Mouse (Mus musculus): Measurements from ENCODE around the gene Eipr1. TPM values are rescaled to one million over a fixed set of nuclear protein-coding genes. Genes with fewer than 3 reads are reported as not detected.

Eipr1 gene
- polyA plus RNA-seq, 1 experiment, result 25.7 TPM

DNA sequence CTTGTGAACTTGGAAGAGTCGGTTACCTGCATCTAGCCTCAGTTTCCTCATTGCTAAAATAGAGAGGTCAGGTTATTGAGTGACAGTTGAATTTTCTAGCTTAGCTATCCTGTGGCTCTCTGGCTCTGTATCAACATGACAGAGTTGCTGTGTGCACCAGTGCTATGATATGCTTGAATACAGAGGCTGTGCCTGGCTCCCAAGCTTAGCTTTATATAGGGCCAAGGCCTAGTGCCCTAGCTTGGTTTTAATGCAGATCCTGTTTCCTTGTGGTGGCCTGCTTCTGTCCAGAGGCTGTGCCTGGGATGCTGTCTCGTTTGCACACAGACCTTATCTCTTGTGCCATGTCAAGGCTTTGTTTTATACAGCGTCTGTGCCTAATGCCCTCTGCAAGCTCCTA, 66.3 kb downstream of the Eipr1 start:
- no peaks in the 10 kb centered on the region for H3K27me3 ChIP-seq (ENCODE audit: control insufficient read depth, insufficient read depth, low read length)
- H3K27ac ChIP-seq (ENCODE audit: control insufficient read depth, insufficient read depth, low read depth, low read length), result no peak overlapping the region
- TF ChIP-seq CTCF (IDR thresholded peaks at IDR 0.05; ENCODE audit: control insufficient read depth, insufficient read depth, insufficient replicate concordance, low read depth, low read length) (no peak), POLR2A (IDR thresholded peaks at IDR 0.05; ENCODE audit: control insufficient read depth, low read depth, low read length) (no peak)
- H3K4me1 ChIP-seq (ENCODE audit: control insufficient read depth, insufficient read depth, low read length), result no peaks in the 10 kb centered on the region
- no peaks in the 10 kb centered on the region for H3K36me3 ChIP-seq (ENCODE audit: control insufficient read depth, insufficient read depth, low read length)
- H3K4me3 ChIP-seq (ENCODE audit: control insufficient read depth, low read depth, low read length), result no peak overlapping the region

- Histone ChIP-seq H3K27me3 (ENCODE audit: control insufficient read depth, insufficient read depth, low read length) (no peaks in the 10 kb centered on the region), H3K4me3 (ENCODE audit: control insufficient read depth, low read depth, low read length) (no peak overlapping the region), H3K27ac (ENCODE audit: control insufficient read depth, insufficient read depth, low read depth, low read length) (no peak overlapping the region), H3K4me1 (ENCODE audit: control insufficient read depth, insufficient read depth, low read length) (no peaks in the 10 kb centered on the region), H3K36me3 (ENCODE audit: control insufficient read depth, insufficient read depth, low read length) (no peaks in the 10 kb centered on the region)
- TF ChIP-seq POLR2A (IDR thresholded peaks at IDR 0.05; ENCODE audit: control insufficient read depth, low read depth, low read length), result no peak
- no peak for TF ChIP-seq CTCF (IDR thresholded peaks at IDR 0.05; ENCODE audit: control insufficient read depth, insufficient read depth, insufficient replicate concordance, low read depth, low read length)
Observed at GRCm38 (mm10) chr12:28823518-28823917, 71.9 kb downstream of the Eipr1 start.

DNA sequence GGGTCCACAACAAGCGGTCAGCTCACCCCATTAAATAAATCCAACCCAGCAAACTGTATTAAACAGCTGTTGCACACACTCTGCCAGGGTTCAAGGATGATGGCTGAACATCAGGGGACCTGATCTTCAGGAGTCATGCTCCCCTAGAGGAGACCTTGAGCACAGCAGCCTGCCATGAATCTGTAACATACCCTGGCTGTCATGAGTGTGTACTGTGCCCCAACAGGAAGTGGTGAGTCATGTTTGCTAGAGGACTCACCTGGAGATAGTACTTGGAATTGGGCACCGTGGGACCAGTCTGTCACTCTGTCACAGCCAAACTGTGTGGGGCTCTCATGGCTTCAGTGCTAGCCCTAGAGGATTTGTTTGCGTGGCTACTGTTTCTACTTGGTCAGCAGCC, 77.9 kb downstream of the Eipr1 start:
- no peak overlapping the region for H3K4me3 ChIP-seq (ENCODE audit: control insufficient read depth, low read depth, low read length)
- no peaks in the 10 kb centered on the region for H3K27me3 ChIP-seq (ENCODE audit: control insufficient read depth, insufficient read depth, low read length)
- no peak overlapping the region for H3K27ac ChIP-seq (ENCODE audit: control insufficient read depth, insufficient read depth, low read depth, low read length)
- H3K4me1 ChIP-seq (ENCODE audit: control insufficient read depth, insufficient read depth, low read length), result no peaks in the 10 kb centered on the region
- H3K36me3 ChIP-seq (ENCODE audit: control insufficient read depth, insufficient read depth, low read length), result no peaks in the 10 kb centered on the region; the same call in 1 of the 2 replicates
- TF ChIP-seq CTCF (IDR thresholded peaks at IDR 0.05; ENCODE audit: control insufficient read depth, insufficient read depth, insufficient replicate concordance, low read depth, low read length) (peak; percentile 18; the same call in 1 of the 2 replicates), POLR2A (IDR thresholded peaks at IDR 0.05; ENCODE audit: control insufficient read depth, low read depth, low read length) (no peak)

GRCm38 (mm10) chr12:28830471-28830870, 78.9 kb downstream of the Eipr1 start:
- no peak overlapping the region for H3K4me3 ChIP-seq (ENCODE audit: control insufficient read depth, low read depth, low read length)
- H3K27me3 ChIP-seq (ENCODE audit: control insufficient read depth, insufficient read depth, low read length), result no peaks in the 10 kb centered on the region
- no peaks in the 10 kb centered on the region; the same call in 1 of the 2 replicates for H3K36me3 ChIP-seq (ENCODE audit: control insufficient read depth, insufficient read depth, low read length)
- H3K4me1 ChIP-seq (ENCODE audit: control insufficient read depth, insufficient read depth, low read length), result no peaks in the 10 kb centered on the region
- TF ChIP-seq POLR2A (IDR thresholded peaks at IDR 0.05; ENCODE audit: control insufficient read depth, low read depth, low read length), result no peak
- no peak for TF ChIP-seq CTCF (IDR thresholded peaks at IDR 0.05; ENCODE audit: control insufficient read depth, insufficient read depth, insufficient replicate concordance, low read depth, low read length)
- no peak overlapping the region for H3K27ac ChIP-seq (ENCODE audit: control insufficient read depth, insufficient read depth, low read depth, low read length)

DNA sequence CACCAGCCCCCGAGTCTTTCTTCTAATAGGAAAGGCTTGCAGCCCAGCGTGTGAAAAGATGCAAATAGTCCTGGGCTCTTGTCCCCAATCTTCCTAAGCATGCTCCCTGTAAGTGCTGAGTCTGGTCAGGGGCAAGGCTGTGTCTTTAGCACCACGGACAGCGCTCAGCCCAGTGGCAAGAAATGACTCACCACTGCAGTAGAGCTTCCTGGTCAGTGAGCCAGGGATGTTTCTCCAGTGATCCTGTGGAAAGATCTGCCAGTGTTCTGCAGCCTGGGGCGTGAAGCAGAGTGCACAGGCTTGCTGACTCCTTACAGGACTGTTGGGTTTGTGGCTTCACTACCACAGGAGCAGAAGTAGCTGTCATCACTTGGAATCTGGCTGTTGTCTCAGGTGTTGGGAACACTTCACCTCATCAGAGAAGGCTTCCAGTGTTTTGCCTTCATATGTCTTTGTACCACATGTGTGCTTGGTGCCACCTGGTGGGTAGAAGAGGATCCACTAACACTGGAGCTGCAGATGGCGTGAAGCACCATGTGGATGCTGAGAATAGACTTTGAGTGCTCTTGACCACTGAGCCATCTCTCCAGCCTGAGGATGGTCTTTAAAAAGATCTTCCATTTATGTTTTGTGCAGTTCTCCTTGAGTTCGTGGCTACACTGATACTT, 79.6 kb downstream of the Eipr1 start:
- Histone ChIP-seq H3K4me3 (ENCODE audit: control insufficient read depth, low read depth, low read length) (no peak overlapping the region), H3K27me3 (ENCODE audit: control insufficient read depth, insufficient read depth, low read length) (no peaks in the 10 kb centered on the region), H3K27ac (ENCODE audit: control insufficient read depth, insufficient read depth, low read depth, low read length) (no peak overlapping the region), H3K36me3 (ENCODE audit: control insufficient read depth, insufficient read depth, low read length) (no peaks in the 10 kb centered on the region; the same call in 1 of the 2 replicates), H3K4me1 (ENCODE audit: control insufficient read depth, insufficient read depth, low read length) (no peaks in the 10 kb centered on the region)
- no peak for TF ChIP-seq POLR2A (IDR thresholded peaks at IDR 0.05; ENCODE audit: control insufficient read depth, low read depth, low read length)
- TF ChIP-seq CTCF (IDR thresholded peaks at IDR 0.05; ENCODE audit: control insufficient read depth, insufficient read depth, insufficient replicate concordance, low read depth, low read length), result no peak; the same call in 1 of the 2 replicates

DNA sequence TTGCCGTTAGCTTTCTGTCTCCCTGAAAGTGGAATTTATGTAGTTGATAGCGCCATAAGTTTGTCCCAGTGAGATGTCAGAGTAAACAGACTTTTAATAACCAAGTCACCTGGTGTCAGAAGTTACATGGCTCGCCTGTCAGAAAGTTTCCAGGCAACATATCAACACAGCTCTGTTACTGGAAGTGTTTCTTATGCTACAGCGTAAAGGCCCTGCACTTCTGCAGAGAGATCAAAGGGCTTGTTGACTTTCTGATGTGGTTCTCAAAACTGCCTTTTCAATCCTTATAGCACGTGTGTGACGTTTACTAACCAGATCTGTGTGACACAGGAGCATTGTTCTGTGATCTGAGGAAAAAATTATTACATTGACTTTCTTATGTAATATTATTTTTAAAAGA, 82.7 kb downstream of the Eipr1 start:
- no peaks in the 10 kb centered on the region for H3K27me3 ChIP-seq (ENCODE audit: control insufficient read depth, insufficient read depth, low read length)
- no peak overlapping the region for H3K4me3 ChIP-seq (ENCODE audit: control insufficient read depth, low read depth, low read length)
- no peaks in the 10 kb centered on the region for H3K4me1 ChIP-seq (ENCODE audit: control insufficient read depth, insufficient read depth, low read length)
- H3K36me3 ChIP-seq (ENCODE audit: control insufficient read depth, insufficient read depth, low read length), result no peaks in the 10 kb centered on the region; the same call in 1 of the 2 replicates
- TF ChIP-seq POLR2A (IDR thresholded peaks at IDR 0.05; ENCODE audit: control insufficient read depth, low read depth, low read length) (no peak), CTCF (IDR thresholded peaks at IDR 0.05; ENCODE audit: control insufficient read depth, insufficient read depth, insufficient replicate concordance, low read depth, low read length) (no peak)
- no peak overlapping the region for H3K27ac ChIP-seq (ENCODE audit: control insufficient read depth, insufficient read depth, low read depth, low read length)

GRCm38 (mm10) chr12:28835683-28836082, 84.1 kb downstream of the Eipr1 start:
- no peaks in the 10 kb centered on the region for H3K4me1 ChIP-seq (ENCODE audit: control insufficient read depth, insufficient read depth, low read length)
- H3K4me3 ChIP-seq (ENCODE audit: control insufficient read depth, low read depth, low read length), result no peak overlapping the region
- no peaks in the 10 kb centered on the region for H3K36me3 ChIP-seq (ENCODE audit: control insufficient read depth, insufficient read depth, low read length)
- no peaks in the 10 kb centered on the region for H3K27me3 ChIP-seq (ENCODE audit: control insufficient read depth, insufficient read depth, low read length)
- no peak overlapping the region for H3K27ac ChIP-seq (ENCODE audit: control insufficient read depth, insufficient read depth, low read depth, low read length)
- TF ChIP-seq POLR2A (IDR thresholded peaks at IDR 0.05; ENCODE audit: control insufficient read depth, low read depth, low read length) (no peak), CTCF (IDR thresholded peaks at IDR 0.05; ENCODE audit: control insufficient read depth, insufficient read depth, insufficient replicate concordance, low read depth, low read length) (no peak)

Data from testis, adult 2 months (tissue).